Mouse (Mus musculus): Measurements from ENCODE around the gene Spem1.
A peak's percentile ranks its signal among the peaks of the same experiment; 100 is the strongest.

Gene Spem1

GRCm38 (mm10) chr11:69800392-69801197 lies 21.4 kb downstream of the Spem1 start:
- peak; percentile 49 for DNase-seq (ENCODE audit: inconsistent ontology term)

GRCm38 (mm10) chr11:69800138-69800391 lies 21.9 kb downstream of the Spem1 start:
- DNase-seq (ENCODE audit: inconsistent ontology term) = peak; percentile 32

GRCm38 (mm10) chr11:69799394-69800137 lies 22.4 kb downstream of the Spem1 start:
- no peak for DNase-seq (ENCODE audit: inconsistent ontology term)

- no peak for DNase-seq (ENCODE audit: inconsistent ontology term)
Measured at GRCm38 (mm10) chr11:69797924-69798323, 24.1 kb downstream of the Spem1 start.

GRCm38 (mm10) chr11:69795983-69796435 lies 26.0 kb downstream of the Spem1 start:
- no peak for DNase-seq (ENCODE audit: inconsistent ontology term)

- peak; percentile 99 for DNase-seq (ENCODE audit: inconsistent ontology term)
Measured at GRCm38 (mm10) chr11:69795168-69795982, 26.6 kb downstream of the Spem1 start, which contains the start of gene Chrnb1. TSS of gene Chrnb1 (minus strand) at chr11:69795943.

- DNase-seq (ENCODE audit: inconsistent ontology term) = no peak
Measured at GRCm38 (mm10) chr11:69793429-69793828, 28.6 kb downstream of the Spem1 start.

- no peak for DNase-seq (ENCODE audit: inconsistent ontology term)
Measured at GRCm38 (mm10) chr11:69791420-69791819, 30.6 kb downstream of the Spem1 start.

GRCm38 (mm10) chr11:69789431-69789830 lies 32.5 kb downstream of the Spem1 start:
- DNase-seq (ENCODE audit: inconsistent ontology term) = no peak

GRCm38 (mm10) chr11:69787306-69787705 lies 34.7 kb downstream of the Spem1 start:
- no peak for DNase-seq (ENCODE audit: inconsistent ontology term)

- DNase-seq (ENCODE audit: inconsistent ontology term) = no peak
Measured at GRCm38 (mm10) chr11:69784793-69785272, 37.1 kb downstream of the Spem1 start.

GRCm38 (mm10) chr11:69781828-69782227 lies 40.2 kb downstream of the Spem1 start:
- no peak for DNase-seq (ENCODE audit: inconsistent ontology term)

GRCm38 (mm10) chr11:69778985-69779384 lies 43.0 kb downstream of the Spem1 start:
- DNase-seq (ENCODE audit: inconsistent ontology term) = no peak

GRCm38 (mm10) chr11:69778258-69778982 lies 43.6 kb downstream of the Spem1 start:
- no peak for DNase-seq (ENCODE audit: inconsistent ontology term)

GRCm38 (mm10) chr11:69777504-69778257 lies 44.3 kb downstream of the Spem1 start:
- no peak for DNase-seq (ENCODE audit: inconsistent ontology term)

- no peak for DNase-seq (ENCODE audit: inconsistent ontology term)
Measured at GRCm38 (mm10) chr11:69776488-69776887, 45.5 kb downstream of the Spem1 start.

- no peak for DNase-seq (ENCODE audit: inconsistent ontology term)
Measured at GRCm38 (mm10) chr11:69775716-69776115, 46.3 kb downstream of the Spem1 start.

- no peak for DNase-seq (ENCODE audit: inconsistent ontology term)
Measured at GRCm38 (mm10) chr11:69774961-69775360, 47.0 kb downstream of the Spem1 start.
